Mouse (Mus musculus): ENCODE data around the gene Gm20219. TPM values are rescaled to one million over a fixed set of nuclear protein-coding genes. Genes with fewer than 3 reads are reported as not detected.
"Not testable (repeated sequence)": the region's sequence is repeated elsewhere in the genome, so short reads cannot be mapped to it uniquely, and the experiment has no call there.

Gene Gm20219
- total RNA-seq, 4 experiments from 2014 or later: 0.20 to 0.28 (median 0.22) TPM; not detected in 1

DNA sequence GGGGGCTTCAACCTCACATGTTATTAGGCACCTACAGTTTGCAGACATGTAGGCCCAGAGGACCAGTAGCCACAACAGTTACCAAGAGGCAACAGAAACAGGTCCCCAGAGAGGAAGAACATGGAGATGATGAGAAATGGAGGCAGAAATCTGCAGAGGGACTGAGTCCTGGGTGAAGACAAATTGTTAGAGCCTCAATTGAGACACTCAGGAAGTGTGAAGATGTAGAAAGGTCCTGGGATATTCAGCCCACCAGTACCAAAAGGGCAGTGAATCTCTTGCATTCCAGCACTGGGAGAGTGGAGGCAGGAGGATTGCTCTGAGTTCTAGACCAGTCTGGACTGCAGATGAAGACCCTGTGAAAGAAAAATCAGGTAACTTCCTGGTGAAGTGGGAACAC, 39.9 kb downstream of the Gm20219 start:
- DNase-seq (ENCODE audit: low spot score): no peak

DNA sequence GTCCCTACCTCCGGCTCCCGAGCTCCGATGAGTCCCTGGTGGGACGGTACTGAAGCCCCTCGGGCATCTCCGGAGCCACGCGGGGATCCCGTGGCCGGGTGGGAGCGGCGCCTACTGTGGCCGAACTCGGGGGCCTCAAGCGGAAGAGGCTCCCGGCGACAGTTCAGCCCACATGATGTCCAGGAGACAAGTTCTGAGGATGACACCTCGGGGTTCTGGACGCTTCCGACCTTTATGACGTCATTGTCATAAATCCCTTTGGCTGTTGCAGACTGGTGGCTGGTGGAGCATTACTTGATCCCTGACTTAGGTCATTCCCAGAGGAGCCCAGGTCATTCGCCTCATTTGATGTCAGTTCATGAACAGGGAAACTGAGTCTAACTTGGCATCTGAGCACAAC, 41.9 kb downstream of the Gm20219 start, which contains the start of gene Znrf4:
Gene Znrf4 (minus strand): TSS at position 122 of the 400 bp plus-strand sequence.
- no peak for DNase-seq (ENCODE audit: low spot score)

DNA sequence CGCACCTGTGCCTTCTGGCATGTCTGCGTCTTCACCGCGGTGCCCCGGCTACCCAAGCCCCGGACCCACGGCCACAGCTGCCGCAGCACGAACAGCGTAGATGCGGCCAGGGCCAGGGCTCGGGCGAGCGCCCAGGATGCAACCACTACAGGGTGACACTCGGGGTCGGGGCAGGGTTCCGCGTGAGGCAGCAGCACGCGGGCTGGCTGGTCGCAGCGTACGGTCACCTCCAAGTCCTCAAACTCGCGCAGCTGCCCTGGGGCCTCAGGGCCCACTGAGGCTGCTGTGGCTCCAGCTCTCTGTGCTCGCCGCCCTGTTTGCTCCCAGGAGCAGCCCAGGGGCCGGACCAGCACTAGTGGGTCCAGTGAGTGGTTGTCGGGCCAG, 42.5 kb downstream of the Gm20219 start:
- DNase-seq (ENCODE audit: low spot score): no peak

DNA sequence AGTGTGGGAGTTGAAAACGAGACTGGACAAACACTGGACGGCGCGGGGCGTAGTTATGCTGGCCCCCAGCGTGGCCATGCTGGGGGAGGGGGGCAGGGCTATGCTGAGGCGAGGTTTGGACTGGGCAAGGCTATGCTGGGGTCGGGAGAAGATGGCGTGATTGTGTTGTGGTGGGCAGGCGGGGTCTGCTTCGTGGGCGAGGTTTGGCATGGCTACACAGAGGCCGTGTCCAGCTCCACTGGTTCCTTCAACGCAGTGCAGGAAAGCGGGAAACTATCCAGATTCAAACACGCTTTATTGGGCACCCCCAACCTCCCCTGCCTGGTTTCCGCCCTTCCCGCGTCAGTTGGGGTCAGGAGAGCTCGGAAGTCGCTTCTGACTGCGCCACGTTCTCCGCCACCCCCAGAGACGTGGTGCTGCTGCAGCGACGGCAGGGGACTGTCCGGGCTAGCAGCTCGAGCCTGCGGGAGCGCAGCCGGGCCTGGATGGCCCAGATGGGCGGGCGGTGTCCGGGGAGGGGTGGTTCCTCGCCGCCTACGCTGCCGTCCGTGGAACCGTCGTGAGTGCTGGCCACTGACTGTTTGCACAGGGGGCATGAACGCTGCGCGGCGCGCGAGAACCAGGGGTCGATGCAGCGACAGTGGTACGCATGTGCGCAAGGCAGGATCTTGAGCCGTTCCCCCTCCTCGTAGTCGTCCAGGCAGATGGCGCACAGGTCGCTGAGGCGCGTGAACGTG, 43.0 kb downstream of the Gm20219 start:
- no peak for DNase-seq (ENCODE audit: low spot score)

DNA sequence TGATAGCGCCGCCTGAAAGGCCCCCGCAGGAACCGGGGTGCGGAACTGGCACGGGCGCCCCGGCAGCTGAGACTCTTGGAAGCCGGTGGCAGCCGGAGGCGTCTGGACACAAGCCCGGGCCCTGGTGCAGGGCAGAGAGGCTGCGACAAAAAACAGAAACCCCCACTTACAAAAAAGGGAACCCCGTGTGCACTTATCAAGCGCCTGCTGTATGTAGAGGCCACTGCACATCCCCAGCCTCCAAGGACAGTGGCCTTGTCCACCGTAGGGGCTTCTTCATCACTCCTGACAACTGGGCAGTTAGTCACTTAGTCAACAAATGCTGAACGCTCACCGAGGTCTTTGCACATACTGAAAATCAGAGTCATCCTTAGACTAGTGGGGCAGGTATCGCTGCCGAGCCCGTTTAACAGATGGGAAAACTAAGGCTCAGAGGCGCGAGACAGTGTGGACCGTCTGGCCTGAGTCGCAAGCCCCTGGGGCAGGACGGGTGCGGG, 43.7 kb downstream of the Gm20219 start:
- DNase-seq (ENCODE audit: low spot score): no peak

DNA sequence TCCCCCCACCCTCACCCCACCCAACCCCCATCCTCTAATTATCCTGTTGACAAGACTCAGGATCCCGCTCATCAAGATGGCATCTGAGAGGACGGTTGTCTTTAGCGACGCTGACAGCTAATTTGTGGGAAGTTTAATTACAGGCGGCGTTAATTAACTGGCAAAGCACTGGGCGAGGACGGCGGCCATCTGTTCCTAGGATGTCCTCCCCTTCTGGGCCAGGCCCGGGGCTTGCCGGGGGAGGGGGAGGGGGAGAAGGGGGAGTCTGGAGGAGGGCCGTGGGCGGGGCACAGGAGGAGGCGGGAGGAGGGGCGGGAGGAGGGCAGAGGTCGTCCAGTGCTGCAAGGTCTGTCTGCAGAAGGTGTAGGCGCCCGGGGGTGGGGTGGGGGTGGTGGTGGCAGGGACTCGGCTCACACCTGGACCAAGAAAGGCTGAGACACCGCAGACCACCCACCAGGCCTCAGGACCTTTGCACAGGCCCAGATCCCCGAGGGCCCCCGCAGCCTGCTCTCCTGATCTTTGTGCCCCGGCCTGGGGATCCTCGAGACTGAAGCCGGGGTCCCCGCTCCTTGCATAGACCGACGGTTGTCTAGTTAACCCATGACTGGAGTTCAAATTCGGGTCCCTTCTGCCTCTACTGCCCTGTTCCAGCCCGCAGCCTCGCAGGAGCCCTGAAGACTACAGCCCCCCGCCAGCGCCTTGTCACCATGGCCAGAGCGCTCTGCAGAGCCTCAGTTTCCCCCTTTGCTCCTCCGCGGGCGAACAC, 44.3 kb downstream of the Gm20219 start:
- DNase-seq (ENCODE audit: low spot score): no peak

DNA sequence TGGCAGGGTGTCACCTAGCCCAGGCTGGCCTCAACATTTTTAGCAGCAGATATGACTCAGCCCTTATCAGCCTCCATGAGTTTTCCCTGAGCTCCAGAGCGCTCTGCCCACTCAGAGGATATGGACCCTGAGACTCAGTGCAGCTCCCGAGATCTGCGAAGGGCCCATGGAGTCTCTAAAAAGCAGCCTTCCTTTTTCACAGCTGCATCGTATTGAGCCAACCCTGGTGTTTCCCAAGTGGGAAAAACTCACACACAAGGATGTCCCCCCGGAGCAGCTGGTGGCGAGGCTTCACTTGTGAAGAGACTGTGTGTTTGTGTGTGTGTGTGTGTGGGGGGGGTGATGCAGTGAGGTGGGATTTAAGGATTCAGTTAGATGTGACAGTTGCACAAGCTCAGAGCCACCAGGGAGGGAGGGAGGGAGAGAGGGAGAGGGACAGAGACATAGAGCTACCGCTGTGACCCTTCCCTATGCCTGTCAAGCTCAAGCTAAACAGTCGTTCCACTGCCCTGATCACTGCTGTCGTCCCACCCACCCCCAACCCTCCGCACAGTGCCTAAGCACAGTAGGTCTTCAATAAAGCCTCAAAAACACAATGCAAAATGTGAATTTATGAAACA, 45.1 kb downstream of the Gm20219 start:
- DNase-seq (ENCODE audit: low spot score): no peak

DNA sequence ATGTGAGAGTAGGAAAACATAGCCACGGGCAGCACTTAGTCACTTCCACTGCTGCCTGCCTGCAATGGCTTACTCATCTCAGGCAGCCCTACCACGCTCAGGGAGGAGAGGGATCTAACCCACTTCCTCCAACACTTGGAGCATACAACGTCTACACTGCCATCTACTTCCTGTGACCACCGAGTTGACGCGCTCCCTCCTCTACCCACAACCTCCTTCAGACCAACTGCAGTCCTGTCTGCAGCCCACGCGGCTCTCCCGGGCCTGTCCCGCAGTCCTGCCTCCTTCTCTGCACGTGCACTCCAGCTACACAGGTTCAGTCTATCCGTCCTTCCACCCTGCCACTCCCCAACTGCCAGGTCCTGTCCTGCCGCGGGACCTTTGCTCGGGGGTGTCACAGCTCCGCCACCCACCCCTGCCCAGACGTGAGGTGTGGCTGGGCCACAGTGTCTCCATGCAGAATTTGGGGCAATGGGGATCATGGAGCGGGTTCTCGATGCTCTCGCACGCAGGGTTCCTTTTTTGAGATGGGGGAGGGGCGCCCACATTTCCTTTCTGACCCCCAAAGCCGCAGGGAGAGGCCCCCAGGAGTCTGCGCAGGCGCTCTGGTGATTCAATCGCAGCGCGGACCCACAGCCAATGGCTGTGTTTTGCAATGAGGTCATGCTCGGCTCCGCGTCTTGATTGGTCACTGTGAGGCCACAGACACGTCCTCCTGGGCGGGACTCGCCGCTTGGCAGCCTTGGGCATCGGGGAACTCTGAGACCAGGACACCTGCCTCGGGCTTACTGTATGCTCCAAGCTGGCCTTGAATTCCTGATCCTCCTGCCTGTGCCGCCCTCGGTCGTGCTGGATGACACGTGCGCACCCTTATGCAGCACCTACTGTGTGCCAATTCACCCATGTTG, 46.8 kb downstream of the Gm20219 start:
- peak; percentile 93 for DNase-seq (ENCODE audit: low spot score)

DNA sequence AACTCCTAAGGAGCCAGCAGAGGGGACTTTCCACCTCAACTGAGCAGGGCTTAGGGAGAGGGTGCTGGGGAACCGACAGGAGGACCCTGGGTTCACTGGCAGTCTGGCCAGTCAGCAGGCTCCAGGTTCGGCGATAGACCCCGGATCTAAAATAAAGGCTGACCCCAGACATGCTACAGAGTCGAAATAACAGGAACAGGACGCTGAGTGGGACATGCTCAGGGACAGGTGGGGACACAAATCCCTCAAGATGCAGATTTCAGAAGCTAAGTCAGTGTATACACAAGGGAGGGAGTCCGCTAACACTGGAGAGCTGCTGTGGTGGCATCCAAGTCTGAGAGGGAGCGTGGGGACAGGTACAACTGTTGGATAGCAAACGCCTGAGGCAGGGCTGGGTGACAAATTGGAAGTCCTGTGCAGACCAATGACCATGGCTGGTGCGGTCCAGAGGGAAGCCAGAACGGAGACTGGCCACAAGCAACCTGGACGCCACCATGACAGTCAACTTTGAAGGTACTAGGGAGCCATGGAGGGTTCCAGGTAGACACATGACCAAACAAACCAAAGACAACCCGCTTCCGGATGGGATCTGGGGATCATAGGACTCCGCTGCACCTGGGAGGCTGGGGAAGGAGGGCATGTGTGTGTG, 47.6 kb downstream of the Gm20219 start:
- no peak for DNase-seq (ENCODE audit: low spot score)

DNA sequence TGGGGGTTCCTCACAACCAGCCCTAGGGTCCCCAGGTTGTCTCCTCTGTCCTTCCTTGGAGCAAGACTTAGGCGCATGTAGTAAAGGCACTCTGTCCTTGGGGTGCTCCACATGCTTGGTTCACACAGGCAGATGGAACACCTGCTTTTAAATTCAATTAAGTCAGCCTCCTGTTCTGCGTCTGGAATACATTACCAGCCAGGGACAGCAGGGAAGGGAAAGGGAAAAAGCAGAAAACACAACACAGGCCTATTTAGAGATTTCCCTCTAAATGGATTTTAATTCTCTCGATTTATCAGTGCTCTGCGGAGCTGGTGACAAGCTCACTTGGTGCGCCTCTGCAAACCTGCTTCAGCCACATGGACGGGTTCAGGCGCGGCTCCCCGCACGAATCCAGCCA, 48.8 kb downstream of the Gm20219 start:
- DNase-seq (ENCODE audit: low spot score): no peak

DNA sequence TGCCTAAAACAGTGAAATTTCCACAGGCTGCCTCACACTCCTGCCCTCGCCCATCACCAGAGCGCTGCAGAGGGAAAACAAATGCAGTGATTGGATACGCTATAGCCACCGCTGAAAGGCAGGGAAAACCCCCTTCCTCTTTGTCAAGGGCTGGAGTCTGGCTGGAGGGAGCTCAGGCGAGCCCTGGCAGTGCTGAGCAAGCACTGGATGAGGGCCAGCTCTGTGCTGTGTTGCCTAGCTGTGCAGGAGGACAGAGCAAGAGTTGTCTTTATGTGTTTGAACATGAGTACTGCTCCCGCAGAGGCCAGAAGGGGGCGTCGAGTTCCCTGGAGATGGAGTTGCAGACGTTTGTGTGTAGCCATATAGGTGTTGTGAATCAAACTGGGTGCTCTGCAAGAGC, 51.7 kb downstream of the Gm20219 start:
- DNase-seq (ENCODE audit: low spot score): no peak

DNA sequence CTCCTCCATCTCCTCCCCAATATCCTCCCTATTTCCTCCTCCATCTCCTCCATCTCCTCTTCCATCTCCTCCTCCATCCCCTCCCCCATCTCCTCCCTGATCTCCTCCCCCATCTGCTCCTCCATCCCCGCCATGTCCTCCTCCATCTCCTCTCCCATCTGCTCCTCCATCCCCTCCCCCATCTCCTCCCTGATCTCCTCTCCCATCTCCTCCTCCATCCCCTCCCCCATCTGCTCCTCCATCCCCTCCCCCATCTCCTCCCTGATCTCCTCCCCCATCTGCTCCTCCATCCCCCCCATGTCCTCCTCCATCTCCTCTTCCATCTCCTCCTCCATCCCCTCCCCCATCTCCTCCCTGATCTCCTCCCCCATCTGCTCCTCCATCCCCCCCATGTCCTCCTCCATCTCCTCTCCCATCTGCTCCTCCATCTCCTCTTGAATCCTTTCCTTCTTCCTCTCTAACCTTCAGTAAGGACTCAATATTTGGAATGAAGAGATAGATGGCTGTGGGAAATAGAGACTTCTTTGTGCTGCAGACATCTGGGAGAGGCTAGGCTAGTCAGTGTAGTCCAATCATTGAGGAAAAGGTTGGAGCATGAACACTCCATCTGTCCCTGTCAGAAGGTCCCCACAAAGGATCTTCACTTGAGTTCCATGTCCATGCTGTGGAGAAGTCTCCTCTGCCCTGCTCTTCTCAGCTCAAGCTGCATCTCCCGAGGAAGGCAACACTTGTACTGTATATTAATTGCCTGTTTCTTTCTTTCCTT, 52.4 kb downstream of the Gm20219 start:
- DNase-seq (ENCODE audit: low spot score): not testable (repeated sequence)

Other genes starting within 250 kb of the Gm20219 start
- 10 to 100 TPM; 29.0 to 34.4 (median 32.4) TPM for gene Kdm4b, start 228.3 kb downstream of the Gm20219 start, total RNA-seq (2022)
- gene Ptprs, start 77.9 kb downstream of the Gm20219 start, total RNA-seq (2022): 10 to 100 TPM; 54.3 to 66.4 (median 60.0) TPM
- not detected for gene Znrf4, start 42.0 kb downstream of the Gm20219 start, total RNA-seq (2022)
- gene Safb2, start 30.2 kb upstream of the Gm20219 start, total RNA-seq (2022): 10 to 100 TPM; 36.9 to 48.4 (median 41.5) TPM
- 10 to 100 TPM; 55.6 to 70.7 (median 66.7) TPM for gene Safb, start 30.4 kb upstream of the Gm20219 start, total RNA-seq (2022)
- 100 to 1,000 TPM; 313 to 386 (median 356) TPM for gene 2410015M20Rik, start 55.4 kb upstream of the Gm20219 start, total RNA-seq (2022)
- gene Rpl36, start 59.0 kb upstream of the Gm20219 start, total RNA-seq (2022): 100 to 1,000 TPM; 697 to 769 (median 735) TPM
- 100 to 1,000 TPM; 124 to 136 (median 125) TPM for gene Lonp1, start 72.5 kb upstream of the Gm20219 start, total RNA-seq (2022)
- gene Catsperd, start 73.8 kb upstream of the Gm20219 start, total RNA-seq (2022): under 1 TPM in 2 of 4 experiments, not detected in 2; 0.16 TPM
- gene Ranbp3, start 118.9 kb upstream of the Gm20219 start, total RNA-seq (2022): 10 to 100 TPM; 33.8 to 39.3 (median 37.5) TPM
- 100 to 1,000 TPM; 804 to 980 (median 857) TPM for gene Ndufa11, start 163.4 kb upstream of the Gm20219 start, total RNA-seq (2022)
- 1 to 10 TPM; 3.2 to 7.1 (median 6.0) TPM for gene Vmac, start 163.6 kb upstream of the Gm20219 start, total RNA-seq (2022)
- 10 to 100 TPM; 22.4 to 26.7 (median 24.6) TPM for gene Nrtn, start 203.1 kb upstream of the Gm20219 start, total RNA-seq (2022)
- 10 to 100 TPM; 15.6 to 18.5 (median 16.6) TPM for gene Dus3l, start 210.4 kb upstream of the Gm20219 start, total RNA-seq (2022)
- gene Prr22, start 215.9 kb upstream of the Gm20219 start, total RNA-seq (2022): under 1 TPM; 0.31 to 0.60 (median 0.43) TPM